Mouse (Mus musculus) forebrain, embryonic 10.5 days (tissue): ENCODE results near the gene Sulf2. TPM values are rescaled to one million over a fixed set of nuclear protein-coding genes. Genes with fewer than 3 reads are reported as not detected.

Experiments
- DNase-seq: peaks from one replicate; pipeline ENCODE4 v3.0.0-alpha.2; 2017; ENCODE audit warnings: low spot score; ENCODE audit errors: extremely low spot score
- H3K27ac ChIP-seq: fragments of 300-500 bp; sonication (generic); 2 replicates; pipeline ENCODE4 v1.5.1; 2016; ENCODE audit warnings: mild to moderate bottlenecking
- H3K27me3 ChIP-seq: fragments of 300-500 bp; sonication (generic); 2 replicates; pipeline ENCODE4 v1.6.1; 2016; ENCODE audit warnings: mild to moderate bottlenecking; ENCODE audit not compliant: poor library complexity, severe bottlenecking
- H3K36me3 ChIP-seq: fragments of 300-500 bp; sonication (generic); replicated peaks from 2 replicates; pipeline ENCODE4 v1.6.1; 2016; ENCODE audit warnings: mild to moderate bottlenecking, moderate library complexity
- H3K4me1 ChIP-seq: fragments of 300-500 bp; sonication (generic); 2 replicates; pipeline ENCODE4 v1.6.1; 2016
- H3K4me3 ChIP-seq: fragments of 300-500 bp; sonication (generic); 2 replicates; pipeline ENCODE4 v1.5.1; 2016; ENCODE audit warnings: mild to moderate bottlenecking, moderate library complexity
- H3K9me3 ChIP-seq: fragments of 300-500 bp; sonication (generic); 2 replicates; pipeline ENCODE4 v1.6.1; 2016; ENCODE audit warnings: mild to moderate bottlenecking, moderate library complexity
- WGBS: fragments of 180-500 bp; shearing (Covaris S2); methylation state at CpG from one replicate; pipeline ENCODE4 v1.1.7; 2016; 5-methylcytosine and 5-hydroxymethylcytosine counted together
- polyA plus RNA-seq: library from polyadenylated mRNA; unstranded; fragments of >200 nt; fragmentation: Nextera tagmentation; extraction: Ambion mirVana; gene quantifications from 2 replicates; pipeline ENCODE4 v1.2.1, GENCODE M21; 2016

Sulf2 gene
- polyA plus RNA-seq, 1 experiment from 2014 or later, result 71.1 TPM

GRCm38 (mm10) chr2:166186244-166186948 is 30.9 kb upstream of the Sulf2 start:
- Histone ChIP-seq H3K36me3 (no peaks in the 10 kb centered on the region), H3K27ac (peak overlapping the region; percentile 59), H3K9me3 (0 out of 2 replicates have a peak, but pooled peaks cover 4% of the 10 kb centered on the region), H3K4me1 (peaks cover 51% of the 10 kb centered on the region), H3K27me3 (peaks cover 37% of the 10 kb centered on the region), H3K4me3 (no peak overlapping the region)
- DNase-seq, result no peak
- whole genome bisulfite sequencing, result 89% methylated on average over 16 of the region's 16 CpGs

DNA sequence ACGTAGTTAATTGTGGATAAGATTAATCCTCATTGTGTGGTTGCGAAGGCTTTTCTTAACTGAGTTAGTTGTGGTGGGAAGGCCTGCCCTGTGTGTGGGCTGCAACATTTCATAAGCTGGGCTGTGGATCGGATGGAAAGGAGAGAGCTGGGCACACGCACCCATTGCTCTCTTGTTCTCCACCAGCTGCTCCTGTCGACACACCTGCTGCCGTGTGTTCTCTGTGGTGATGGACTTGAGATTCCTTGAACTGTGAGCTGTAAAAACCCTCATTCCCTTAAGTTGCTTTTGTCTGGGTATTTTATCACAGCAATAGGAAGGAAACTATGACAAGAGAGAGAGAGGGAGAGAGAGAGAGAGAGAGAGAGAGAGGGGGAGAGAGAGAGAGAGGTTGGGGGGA is 30.3 kb upstream of the Sulf2 start:
- H3K4me3 ChIP-seq, result no peak overlapping the region
- H3K27me3 ChIP-seq, result peaks cover 37% of the 10 kb centered on the region
- 85% methylated on average over 6 of the region's 6 CpGs for WGBS
- peaks cover 51% of the 10 kb centered on the region for H3K4me1 ChIP-seq
- no peaks in the 10 kb centered on the region for H3K36me3 ChIP-seq
- no peak for DNase-seq
- 0 out of 2 replicates have a peak, but pooled peaks cover 4% of the 10 kb centered on the region for H3K9me3 ChIP-seq
- no peak overlapping the region for H3K27ac ChIP-seq

DNA sequence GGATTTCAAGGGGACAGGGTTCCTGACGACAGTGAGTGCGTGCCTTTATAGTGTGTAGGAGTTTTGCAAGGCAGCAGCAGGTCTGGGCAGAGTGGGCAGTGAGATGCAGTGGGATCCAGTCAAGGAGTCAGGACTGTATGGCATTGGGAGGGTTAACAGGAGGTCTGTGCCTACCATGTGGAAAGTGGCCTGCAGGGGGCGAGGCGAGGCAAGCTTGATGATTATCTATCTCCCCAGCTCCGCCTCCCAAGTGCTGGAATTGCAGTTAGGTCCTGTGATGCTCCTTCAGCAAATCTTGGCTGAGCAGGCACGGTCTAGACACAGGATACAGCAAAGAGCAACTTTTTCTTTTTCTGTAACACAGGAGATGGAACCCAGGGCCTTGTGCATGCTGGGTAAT is 29.0 kb upstream of the Sulf2 start:
- 64% methylated on average over 6 of the region's 6 CpGs for WGBS
- H3K27me3 ChIP-seq, result peaks cover 27% of the 10 kb centered on the region
- H3K9me3 ChIP-seq, result 0 out of 2 replicates have a peak, but pooled peaks cover 4% of the 10 kb centered on the region
- DNase-seq, result no peak
- H3K4me3 ChIP-seq, result no peak overlapping the region
- peaks cover 62% of the 10 kb centered on the region for H3K4me1 ChIP-seq
- H3K27ac ChIP-seq, result no peak overlapping the region
- H3K36me3 ChIP-seq, result no peaks in the 10 kb centered on the region

DNA sequence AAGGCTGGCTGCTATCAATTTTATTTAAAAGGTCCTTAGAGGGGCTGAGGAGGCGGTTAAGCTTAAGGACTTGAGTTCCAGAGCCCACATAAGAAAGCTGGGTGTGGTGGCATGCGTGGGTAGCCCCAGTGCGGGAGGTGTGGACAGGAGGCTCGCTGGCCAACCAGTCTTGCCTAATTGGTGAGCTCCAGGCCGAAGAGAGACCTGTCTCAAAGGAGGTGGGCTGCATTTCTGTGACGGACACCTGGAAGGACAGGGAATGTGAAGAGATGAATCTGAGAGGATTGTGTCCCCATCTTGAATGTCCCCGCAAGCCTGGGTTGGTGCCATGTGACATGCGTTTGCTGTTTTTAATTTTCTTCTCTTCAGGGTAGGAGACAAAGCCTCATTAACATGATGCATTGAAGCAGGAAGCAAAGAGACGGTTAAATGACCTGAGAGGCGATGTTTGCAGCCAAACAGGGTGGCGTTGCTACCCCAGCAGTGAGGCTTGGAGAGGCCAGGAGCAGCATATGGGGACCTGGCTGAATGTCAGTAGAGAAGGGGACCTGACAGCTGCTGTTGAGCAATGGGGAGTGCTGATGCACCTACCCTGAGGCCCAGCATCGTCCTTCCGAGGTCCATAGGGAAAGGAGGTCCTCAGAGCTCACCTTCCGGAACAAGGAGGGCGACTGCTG is 26.7 kb upstream of the Sulf2 start:
- WGBS, result 90% methylated on average over 15 of the region's 15 CpGs

GRCm38 (mm10) chr2:166180744-166181508 is 25.5 kb upstream of the Sulf2 start:
- WGBS, result 29% methylated on average over 11 of the region's 11 CpGs
- H3K4me3 ChIP-seq, result no peak overlapping the region
- 0 out of 2 replicates have a peak, but pooled peaks cover 4% of the 10 kb centered on the region for H3K9me3 ChIP-seq
- no peaks in the 10 kb centered on the region for H3K36me3 ChIP-seq
- H3K27ac ChIP-seq, result peak overlapping the region; percentile 88
- peaks cover 17% of the 10 kb centered on the region for H3K27me3 ChIP-seq
- DNase-seq, result peak; percentile 38
- peaks cover 67% of the 10 kb centered on the region for H3K4me1 ChIP-seq

More for the DNA sequence above, 26.7 kb upstream of the Sulf2 start:
- no peak overlapping the region for H3K4me3 ChIP-seq
- H3K27ac ChIP-seq, result peak overlapping the region; percentile 88
- H3K9me3 ChIP-seq, result 0 out of 2 replicates have a peak, but pooled peaks cover 4% of the 10 kb centered on the region
- no peak for DNase-seq
- H3K36me3 ChIP-seq, result no peaks in the 10 kb centered on the region
- peaks cover 67% of the 10 kb centered on the region for H3K4me1 ChIP-seq
- H3K27me3 ChIP-seq, result peaks cover 21% of the 10 kb centered on the region

- H3K36me3 ChIP-seq, result no peaks in the 10 kb centered on the region
- peak overlapping the region; percentile 88 for H3K27ac ChIP-seq
- peak; percentile 42 for DNase-seq
- peaks cover 68% of the 10 kb centered on the region for H3K4me1 ChIP-seq
- H3K27me3 ChIP-seq, result peaks cover 10% of the 10 kb centered on the region
- no peak overlapping the region for H3K4me3 ChIP-seq
- 23% methylated on average over 5 of the region's 5 CpGs for WGBS
- H3K9me3 ChIP-seq, result 0 out of 2 replicates have a peak, but pooled peaks cover 4% of the 10 kb centered on the region
These were observed 24.7 kb upstream of the Sulf2 start for GRCm38 (mm10) chr2:166180136-166180649.

- WGBS, result 37% methylated on average over 4 of the region's 4 CpGs
- DNase-seq, result peak; percentile 69
- H3K4me1 ChIP-seq, result peaks cover 75% of the 10 kb centered on the region
- H3K9me3 ChIP-seq, result 0 out of 2 replicates have a peak, but pooled peaks cover 4% of the 10 kb centered on the region
- H3K27ac ChIP-seq, result peak overlapping the region; percentile 88
- no peaks in the 10 kb centered on the region for H3K36me3 ChIP-seq
- H3K27me3 ChIP-seq, result peaks cover 11% of the 10 kb centered on the region
- no peak overlapping the region for H3K4me3 ChIP-seq
These were observed 24.1 kb upstream of the Sulf2 start for GRCm38 (mm10) chr2:166179457-166180101.

DNA sequence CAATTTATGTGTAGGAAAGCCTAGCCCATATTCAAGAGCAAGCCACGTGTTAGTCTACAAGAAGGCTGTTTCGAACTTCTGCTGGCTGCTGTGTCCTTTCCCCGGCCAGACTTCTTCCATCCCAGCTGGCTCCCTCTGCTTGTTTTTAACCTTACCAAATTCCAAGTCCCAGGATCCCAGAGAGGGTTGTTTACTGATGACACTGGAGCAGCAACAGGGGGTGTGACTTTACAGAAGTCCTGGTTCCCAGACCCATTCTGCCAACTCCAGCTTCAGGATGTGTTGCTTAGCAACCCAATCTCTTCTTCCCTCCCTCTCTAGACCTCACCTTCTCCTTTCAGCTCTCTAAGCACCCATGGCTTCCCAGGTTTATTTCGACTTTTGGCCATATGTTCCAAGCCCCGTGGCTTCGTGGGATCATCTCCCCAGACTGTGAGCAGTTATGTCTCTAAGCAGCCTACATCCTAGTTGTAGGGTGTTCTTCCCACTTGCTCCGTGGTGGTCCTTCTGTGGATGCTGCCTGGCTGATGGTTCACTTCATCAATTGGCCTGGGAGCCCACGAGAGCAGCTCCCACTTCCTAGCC is 20.2 kb upstream of the Sulf2 start:
- WGBS, result 65% methylated on average over 8 of the region's 8 CpGs
- Histone ChIP-seq H3K27me3 (peaks cover 48% of the 10 kb centered on the region), H3K4me3 (no peak overlapping the region), H3K4me1 (peaks cover 72% of the 10 kb centered on the region), H3K9me3 (no peaks in the 10 kb centered on the region), H3K36me3 (no peaks in the 10 kb centered on the region), H3K27ac (peak overlapping the region; percentile 54)
- no peak for DNase-seq

DNA sequence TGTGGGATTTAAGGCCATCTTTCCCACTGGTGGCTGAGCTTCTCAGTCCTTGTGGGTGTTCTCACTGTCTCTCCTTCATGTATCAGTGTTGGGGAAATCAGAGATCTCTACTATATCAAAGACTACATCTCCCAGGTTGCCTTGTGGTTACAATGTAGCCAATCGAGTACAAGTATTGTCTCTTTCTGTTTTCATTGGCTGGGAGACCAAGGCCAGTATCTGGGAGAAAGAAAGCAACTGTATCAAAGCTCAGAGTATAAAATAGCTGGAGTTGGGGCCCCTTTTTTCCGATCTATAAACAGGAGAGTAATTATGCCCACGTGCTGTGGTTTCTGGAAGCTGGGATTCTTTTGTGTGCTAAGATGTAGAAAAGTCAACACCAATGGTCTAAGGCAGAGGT is 19.7 kb upstream of the Sulf2 start:
- Histone ChIP-seq H3K27ac (peak overlapping the region; percentile 54; the same call in 1 of the 2 replicates), H3K4me1 (peaks cover 72% of the 10 kb centered on the region), H3K4me3 (no peak overlapping the region), H3K27me3 (peaks cover 53% of the 10 kb centered on the region), H3K9me3 (no peaks in the 10 kb centered on the region), H3K36me3 (no peaks in the 10 kb centered on the region)
- no peak for DNase-seq
- WGBS, result 28% methylated on average over 3 of the region's 3 CpGs

DNA sequence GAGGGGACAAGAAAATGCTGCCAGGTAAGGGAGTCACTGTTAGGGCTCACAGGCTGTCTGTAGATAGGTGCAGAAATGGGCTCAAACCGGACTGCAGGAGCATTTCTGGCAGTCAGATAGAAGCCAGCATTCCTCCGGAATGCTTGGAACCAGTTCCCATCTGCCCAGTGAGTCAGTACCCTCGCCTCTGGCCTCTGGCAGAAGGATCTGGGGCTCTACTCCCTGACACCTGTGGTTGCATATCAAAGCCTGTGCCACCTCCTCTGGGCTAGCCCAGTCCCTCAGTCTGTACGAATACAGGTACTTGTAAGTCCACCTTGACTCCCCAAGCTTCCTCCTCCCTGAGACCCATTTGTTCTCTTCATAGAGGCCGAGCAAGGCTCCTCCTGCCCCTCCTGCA is 17.7 kb upstream of the Sulf2 start:
- Histone ChIP-seq H3K4me1 (peaks cover 72% of the 10 kb centered on the region), H3K36me3 (no peaks in the 10 kb centered on the region), H3K4me3 (no peak overlapping the region), H3K27me3 (peaks cover 71% of the 10 kb centered on the region), H3K9me3 (no peaks in the 10 kb centered on the region), H3K27ac (no peak overlapping the region)
- 78% methylated on average over 5 of the region's 5 CpGs for WGBS
- DNase-seq, result no peak

- Histone ChIP-seq H3K27ac (peak overlapping the region; percentile 75; the same call in 1 of the 2 replicates), H3K36me3 (no peaks in the 10 kb centered on the region), H3K4me3 (no peak overlapping the region), H3K4me1 (peaks cover 64% of the 10 kb centered on the region), H3K27me3 (peaks cover 89% of the 10 kb centered on the region), H3K9me3 (no peaks in the 10 kb centered on the region)
- DNase-seq, result no peak
- 52% methylated on average over 7 of the region's 7 CpGs for WGBS
These were observed 14.7 kb upstream of the Sulf2 start for GRCm38 (mm10) chr2:166170173-166170572.

DNA sequence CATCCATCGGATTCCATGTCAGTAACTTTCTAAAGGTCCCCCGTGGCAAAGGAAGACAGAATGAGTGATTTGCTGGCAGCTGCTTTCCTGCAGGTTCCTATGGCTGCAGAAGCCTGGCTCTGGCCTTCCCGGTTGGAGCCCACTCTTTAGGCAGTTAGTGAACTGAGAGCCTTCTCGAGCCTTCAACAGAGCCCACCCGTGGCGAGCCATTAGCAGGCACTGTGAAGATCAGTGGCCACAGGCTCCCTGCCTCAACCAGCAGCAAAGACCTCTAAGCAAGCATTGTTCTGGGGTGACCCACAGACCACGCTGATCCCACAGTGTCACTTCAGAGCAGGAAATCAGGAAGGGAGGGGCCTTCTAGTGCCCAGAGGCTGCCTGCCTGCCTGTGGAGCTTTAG is 13.4 kb upstream of the Sulf2 start:
- 22% methylated on average over 7 of the region's 7 CpGs for WGBS
- Histone ChIP-seq H3K36me3 (no peaks in the 10 kb centered on the region), H3K27ac (peak overlapping the region; percentile 75), H3K9me3 (no peaks in the 10 kb centered on the region), H3K4me1 (peaks cover 56% of the 10 kb centered on the region), H3K4me3 (no peak overlapping the region), H3K27me3 (peaks cover 83% of the 10 kb centered on the region)
- peak; percentile 68 for DNase-seq
